In the genomic region with DNA sequence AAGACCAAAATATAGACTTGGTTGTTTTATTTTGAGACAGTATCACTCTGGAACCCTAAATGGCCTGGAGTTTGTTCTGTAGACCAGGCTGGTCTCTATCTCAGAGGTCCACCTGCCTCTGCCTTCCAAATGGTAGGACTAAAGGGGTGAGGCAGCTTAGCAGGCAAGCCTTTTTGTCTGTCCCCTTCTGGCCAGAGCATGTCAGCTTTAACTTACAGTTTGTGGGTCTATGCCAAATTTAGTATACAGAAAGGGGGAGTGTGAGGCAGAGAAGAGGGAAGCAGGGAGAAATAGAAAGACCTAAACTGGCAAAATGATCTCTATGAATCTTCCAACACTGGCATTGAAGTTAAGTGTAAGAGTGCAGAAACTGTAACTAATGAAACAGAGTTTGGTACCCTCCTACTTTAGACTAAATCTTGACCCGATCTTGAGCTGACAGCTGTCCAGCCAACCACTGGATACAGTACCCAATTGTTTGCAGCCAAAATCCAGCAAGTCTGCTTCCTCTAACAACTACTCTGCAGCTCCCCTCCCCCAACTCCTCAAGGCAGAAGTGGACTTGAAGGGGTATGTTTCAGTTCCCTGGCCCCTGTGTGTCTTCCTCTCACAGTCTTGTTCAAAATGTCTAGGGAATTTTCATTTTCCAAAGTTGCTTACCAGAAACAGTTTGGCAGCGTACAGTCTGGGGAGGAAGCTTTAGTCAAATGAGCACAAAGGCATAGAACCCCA, we compare ENCODE assay signal across 10 mouse cellular contexts.
A peak's percentile ranks its signal among the peaks of the same experiment; 100 is the strongest.
DNase-seq lines count a peak whose midpoint lies in the region; ATAC-seq and TF ChIP-seq lines count a peak whose summit lies in the region.
"Had no signal": no experiment of that assay in that cellular context is flagged by ENCODE, and none has a peak within 500 bp of the region (broad histone marks: within the 10 kb centered on the region; RNA-seq: fewer than 3 reads in every experiment).

No protein-coding gene starts in this region.

- no peak for ATAC-seq in embryonic facial prominence, embryonic 13.5 days (ENCODE audit: insufficient number of reproducible peaks, insufficient read depth, low FRiP score, low TSS enrichment, low read depth)
- peak; percentile 91 for ATAC-seq in megakaryocyte progenitor cell, adult 5-6 weeks (replicated peaks; ENCODE audit: poor library complexity)
- no peak for ATAC-seq in frontal cortex, adult (ENCODE audit: low TSS enrichment)
- ATAC-seq in forebrain, postnatal 0 days, result no peak

- 40% methylated on average over 2 of the region's 2 CpGs for WGBS in embryonic facial prominence, embryonic 13.5 days
- WGBS in forebrain, embryonic 10.5 days, result 80% methylated on average over 2 of the region's 2 CpGs
- WGBS in forebrain, postnatal 0 days, result 72% methylated on average over 2 of the region's 2 CpGs

- peaks cover 19% of the 10 kb centered on the region for H3K4me1 ChIP-seq in embryonic facial prominence, embryonic 13.5 days
- peaks cover 6% of the 10 kb centered on the region for H3K4me1 ChIP-seq in forebrain, embryonic 10.5 days
- no peaks in the 10 kb centered on the region for H3K4me1 ChIP-seq in forebrain, postnatal 0 days (ENCODE audit: insufficient read depth)
- H3K4me1 ChIP-seq: stomach, embryonic 15.5 days had no signal

- H3K27ac ChIP-seq in embryonic facial prominence, embryonic 13.5 days, result peak overlapping the region; percentile 1; the same call in 1 of the 2 replicates
- H3K27ac ChIP-seq in forebrain, embryonic 10.5 days, result no peak overlapping the region
- no peak overlapping the region for H3K27ac ChIP-seq in forebrain, postnatal 0 days (ENCODE audit: low read depth, low read length)
- H3K27ac ChIP-seq: liver, embryonic 15.5 days; stomach, embryonic 15.5 days had no signal

- no peak overlapping the region for H3K4me2 ChIP-seq in embryonic facial prominence, embryonic 13.5 days
- no peak overlapping the region for H3K4me2 ChIP-seq in forebrain, postnatal 0 days (ENCODE audit: low read depth)
- H3K4me2 ChIP-seq: liver, embryonic 15.5 days; stomach, embryonic 15.5 days had no signal

- H3K27me3 ChIP-seq in embryonic facial prominence, embryonic 13.5 days, result no peaks in the 10 kb centered on the region
- no peaks in the 10 kb centered on the region for H3K27me3 ChIP-seq in forebrain, embryonic 10.5 days (ENCODE audit: poor library complexity, severe bottlenecking)
- no peaks in the 10 kb centered on the region for H3K27me3 ChIP-seq in forebrain, postnatal 0 days (ENCODE audit: insufficient read depth, low read length)
- H3K27me3 ChIP-seq: liver, embryonic 15.5 days; stomach, embryonic 15.5 days had no signal

- H3K36me3 ChIP-seq in embryonic facial prominence, embryonic 13.5 days, result no peaks in the 10 kb centered on the region
- no peaks in the 10 kb centered on the region for H3K36me3 ChIP-seq in forebrain, embryonic 10.5 days (replicated peaks)
- no peaks in the 10 kb centered on the region for H3K36me3 ChIP-seq in forebrain, postnatal 0 days (ENCODE audit: insufficient read depth)
- H3K36me3 ChIP-seq: liver, embryonic 15.5 days; stomach, embryonic 15.5 days had no signal

- H3K9me3 ChIP-seq in embryonic facial prominence, embryonic 13.5 days, result no peaks in the 10 kb centered on the region
- no peaks in the 10 kb centered on the region for H3K9me3 ChIP-seq in forebrain, embryonic 10.5 days
- no peaks in the 10 kb centered on the region for H3K9me3 ChIP-seq in forebrain, postnatal 0 days (ENCODE audit: low read length)
- H3K9me3 ChIP-seq: liver, embryonic 15.5 days; stomach, embryonic 15.5 days had no signal

- H3K9ac ChIP-seq in embryonic facial prominence, embryonic 13.5 days, result no peak overlapping the region
- H3K9ac ChIP-seq in forebrain, postnatal 0 days, result no peak overlapping the region
- H3K9ac ChIP-seq: liver, embryonic 15.5 days; stomach, embryonic 15.5 days had no signal

- DNase-seq in left cerebral cortex, postnatal 4 days, result peak; percentile 15
- no peak for DNase-seq in left cerebral cortex, postnatal 36 days (ENCODE audit: low spot score in 2 of 2)
- DNase-seq in heart, postnatal 4 days, result peak; percentile 32
- DNase-seq in forebrain, embryonic 10.5 days (ENCODE audit: extremely low spot score, low spot score), result no peak
- no peak for DNase-seq in forebrain, postnatal 0 days

- no peak for TF ChIP-seq CTCF in forebrain, postnatal 0 days (IDR thresholded peaks at IDR 0.05; ENCODE audit: low read depth)

- intact Hi-C loops in left cerebral cortex, postnatal 4 days (cut with DNase I), result no loop called here
- intact Hi-C loops in left cerebral cortex, postnatal 36 days (cut with DNase I), result no loop called here

- no peak overlapping the region for H3K4me3 ChIP-seq in embryonic facial prominence, embryonic 13.5 days
- H3K4me3 ChIP-seq in forebrain, embryonic 10.5 days, result no peak overlapping the region
- H3K4me3 ChIP-seq in forebrain, postnatal 0 days (ENCODE audit: low read depth, low read length), result no peak overlapping the region
- H3K4me3 ChIP-seq: liver, embryonic 15.5 days; stomach, embryonic 15.5 days had no signal

Comparison
In these comparisons a context has a peak if more than half of its experiments do, and no peak if none do; other contexts are left out.
1. DNase-seq: peak in left cerebral cortex, postnatal 4 days (single experiment) and heart, postnatal 4 days (single experiment); none in left cerebral cortex, postnatal 36 days (0 of 2), forebrain, embryonic 10.5 days (single experiment) and forebrain, postnatal 0 days (single experiment).